Mouse (Mus musculus): ENCODE results near the gene Wfdc11.
A peak's percentile ranks its signal among the peaks of the same experiment; 100 is the strongest.

Wfdc11 gene

GRCm38 (mm10) chr2:164635266-164635665 is 38.6 kb downstream of the Wfdc11 start:
- DNase-seq: no peak

GRCm38 (mm10) chr2:164621775-164622174 is 52.1 kb downstream of the Wfdc11 start:
- DNase-seq: no peak

DNA sequence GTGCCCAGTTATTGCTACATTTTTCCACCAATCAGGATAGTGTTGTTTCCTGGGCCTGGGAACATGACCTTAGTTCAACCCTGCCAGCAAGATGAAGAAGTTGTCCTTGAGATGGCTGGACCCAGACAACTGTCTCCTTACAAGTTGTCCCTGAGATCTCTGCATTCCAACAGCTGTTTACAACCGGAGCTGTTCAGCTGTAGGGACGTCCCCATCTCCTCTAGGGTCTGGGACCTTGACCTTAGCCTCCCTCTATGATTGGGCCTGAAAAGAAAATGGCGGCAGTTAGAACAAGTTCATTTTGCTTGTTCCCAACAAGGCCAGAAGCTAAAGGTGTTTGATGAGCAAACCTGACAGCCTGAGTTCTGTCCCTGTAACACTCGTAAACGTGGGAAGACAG is 54.8 kb downstream of the Wfdc11 start:
- DNase-seq: no peak

DNA sequence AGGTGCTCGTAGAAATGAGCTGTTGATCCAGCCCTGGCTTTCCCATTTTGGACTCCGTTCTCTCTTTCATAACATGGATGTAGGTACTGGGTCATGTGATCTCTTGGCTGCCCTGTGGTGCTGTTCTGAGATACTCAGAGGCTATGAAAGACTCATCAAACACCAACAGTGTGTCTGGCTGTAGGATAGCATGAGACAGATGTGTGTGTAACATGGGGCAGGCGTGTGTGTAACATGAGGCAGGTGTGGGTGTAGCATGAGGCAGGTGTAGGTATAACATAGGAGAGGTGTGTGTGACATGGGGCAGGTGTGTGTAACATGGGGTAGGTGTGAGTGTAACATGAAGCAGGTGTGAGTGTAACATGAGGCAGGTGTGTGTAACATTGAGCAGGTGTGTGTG is 58.5 kb downstream of the Wfdc11 start:
- no peak for DNase-seq

- peak; percentile 7 for DNase-seq
Observed at GRCm38 (mm10) chr2:164613471-164613870, 60.4 kb downstream of the Wfdc11 start, which contains the start of the genes Wfdc6b and Wfdc8. Gene Wfdc6b (plus strand): TSS chr2:164613522. Gene Wfdc8 (minus strand): TSS chr2:164613626.

Data from kidney, adult 11 months (tissue).